Mouse (Mus musculus): ENCODE results near the gene 1700017B05Rik.
"Not testable (repeated sequence)": the region's sequence is repeated elsewhere in the genome, so short reads cannot be mapped to it uniquely, and the experiment has no call there.

Gene 1700017B05Rik

DNA sequence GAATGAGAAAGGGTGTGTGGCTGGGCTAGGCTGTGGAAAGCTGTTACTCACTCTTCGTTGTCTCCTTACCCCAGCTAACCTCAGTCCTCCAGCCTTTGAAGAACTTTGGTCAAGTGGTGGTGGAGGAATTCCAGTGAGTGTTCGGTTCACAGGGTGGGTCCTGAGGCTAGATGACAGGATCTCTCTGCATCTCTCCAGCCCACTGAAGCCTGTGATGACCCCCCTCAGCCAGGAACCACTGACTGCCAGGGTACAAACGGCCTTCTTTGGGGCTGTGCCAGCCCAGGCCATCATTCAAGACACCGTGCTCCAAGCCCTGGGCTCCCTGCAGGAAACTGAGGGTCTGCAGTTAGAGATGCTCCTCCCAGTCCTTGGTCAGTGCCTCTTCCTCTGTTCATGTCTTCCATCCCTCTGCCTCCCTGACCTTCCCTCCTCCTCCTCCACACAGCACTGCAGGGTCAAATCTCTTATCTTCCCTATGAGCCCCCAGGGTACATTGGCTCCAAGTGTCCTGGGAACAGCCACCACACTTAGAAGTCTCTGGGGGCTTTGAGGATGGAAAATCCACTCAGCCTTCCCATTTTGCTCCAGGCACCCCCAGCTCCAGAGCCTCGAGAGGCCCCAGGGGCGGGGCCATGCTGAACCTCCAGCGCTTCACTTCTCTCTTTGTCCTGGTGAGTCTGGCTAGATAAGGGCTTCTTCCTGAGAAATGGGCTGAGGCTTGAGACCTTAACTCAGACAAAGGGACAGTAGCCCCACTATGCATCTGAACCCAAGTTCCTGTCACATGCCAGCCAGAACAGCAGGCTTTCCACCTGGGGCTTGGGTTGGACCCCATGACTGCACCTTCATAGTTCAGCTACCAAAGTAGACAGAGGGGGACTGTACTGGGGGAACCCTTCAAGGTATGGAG, 14.1 kb downstream of the 1700017B05Rik start:
- no peak for DNase-seq (ENCODE audit: low spot score in 2 of 2)

DNA sequence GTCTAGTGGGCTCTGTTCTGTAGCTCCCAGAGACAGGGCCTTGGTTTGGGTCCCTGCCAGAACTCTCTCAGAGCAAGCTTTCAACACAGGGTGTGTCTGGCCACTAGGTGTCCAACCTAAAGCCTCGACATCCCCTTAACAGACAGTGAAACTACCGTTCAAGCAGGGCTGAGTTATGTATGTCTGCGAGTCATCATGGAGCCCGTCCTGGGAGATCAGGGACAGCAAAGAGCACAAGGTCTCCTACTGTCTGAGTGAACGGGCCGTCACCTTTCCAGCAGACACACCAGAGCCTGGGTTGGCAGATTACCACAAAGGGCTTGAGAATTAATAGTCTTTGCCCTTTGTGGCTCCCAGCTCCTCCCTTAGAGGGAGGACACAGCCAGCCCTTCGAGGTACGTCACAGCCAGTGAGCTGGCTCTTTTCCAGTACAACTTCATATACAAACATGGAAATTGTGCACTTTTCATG, 15.2 kb downstream of the 1700017B05Rik start:
- no peak for DNase-seq (ENCODE audit: low spot score in 2 of 2)

DNA sequence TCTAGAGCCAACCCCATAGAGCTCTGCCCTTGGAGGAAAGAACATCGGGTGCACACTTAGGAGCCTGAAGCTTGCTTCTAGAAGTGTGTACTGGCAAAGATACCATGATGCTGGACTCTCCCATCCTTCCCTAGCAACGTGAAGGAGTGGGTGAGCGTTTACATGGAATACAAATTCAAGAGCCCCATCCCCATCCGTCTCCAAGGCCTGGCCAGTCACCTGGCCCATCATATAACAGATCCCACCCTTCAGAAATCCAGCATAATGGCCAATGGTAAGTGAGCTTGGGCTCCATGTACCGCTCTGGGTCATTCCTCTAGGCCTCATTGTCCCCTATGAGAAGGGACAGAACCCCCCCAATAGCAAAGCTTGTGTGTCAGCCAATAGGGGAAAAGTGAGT, 15.9 kb downstream of the 1700017B05Rik start:
- no peak for DNase-seq (ENCODE audit: low spot score in 2 of 2)

DNA sequence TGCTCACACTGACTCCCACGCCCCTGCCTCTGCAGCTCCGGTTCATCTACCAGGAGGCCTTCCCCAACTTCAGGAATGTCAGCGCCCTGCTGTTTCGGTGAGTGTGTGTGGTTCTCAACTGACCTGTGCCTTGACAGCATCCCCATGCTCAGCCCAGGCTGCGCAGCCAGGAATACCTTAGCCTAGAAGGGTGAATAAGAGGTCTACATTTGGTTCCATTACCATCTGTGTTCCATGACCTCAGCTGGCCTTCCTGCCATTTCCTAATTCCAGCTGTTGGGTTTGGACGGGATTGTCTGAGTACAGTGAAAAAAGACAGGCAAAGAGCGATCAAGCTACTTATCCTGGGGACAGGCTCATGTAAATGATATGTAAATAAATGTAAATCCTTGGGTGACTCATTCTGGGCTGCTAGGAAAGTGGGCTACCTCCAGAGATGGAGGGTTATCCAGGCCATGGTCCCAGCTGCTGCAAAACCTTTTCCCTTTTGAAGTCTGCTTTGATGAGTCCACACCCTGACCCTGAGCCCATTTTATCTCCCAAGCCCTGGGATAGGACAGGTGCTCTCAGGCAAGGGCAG, 18.2 kb downstream of the 1700017B05Rik start:
- DNase-seq (ENCODE audit: low spot score in 2 of 2), result no peak

DNA sequence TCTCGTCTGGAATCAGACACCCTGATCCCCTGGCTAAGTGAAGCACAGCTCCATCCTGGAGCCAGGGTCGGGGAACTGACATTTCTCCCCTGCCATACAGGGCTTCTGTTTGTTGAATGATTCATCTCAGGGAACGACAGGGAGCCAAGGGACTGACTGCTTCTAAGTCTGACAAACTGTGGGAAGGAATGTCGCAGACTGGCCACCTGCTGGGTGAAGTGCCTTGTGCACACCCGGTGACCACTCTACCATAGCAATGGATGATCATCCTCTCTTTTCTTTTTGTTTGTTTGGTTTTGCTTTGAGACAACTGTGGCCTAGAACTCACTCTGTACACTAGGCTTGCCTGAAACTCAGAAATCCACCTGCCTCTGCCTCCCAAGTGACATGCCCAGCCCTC, 19.5 kb downstream of the 1700017B05Rik start:
- DNase-seq (ENCODE audit: low spot score in 2 of 2), result no peak

DNA sequence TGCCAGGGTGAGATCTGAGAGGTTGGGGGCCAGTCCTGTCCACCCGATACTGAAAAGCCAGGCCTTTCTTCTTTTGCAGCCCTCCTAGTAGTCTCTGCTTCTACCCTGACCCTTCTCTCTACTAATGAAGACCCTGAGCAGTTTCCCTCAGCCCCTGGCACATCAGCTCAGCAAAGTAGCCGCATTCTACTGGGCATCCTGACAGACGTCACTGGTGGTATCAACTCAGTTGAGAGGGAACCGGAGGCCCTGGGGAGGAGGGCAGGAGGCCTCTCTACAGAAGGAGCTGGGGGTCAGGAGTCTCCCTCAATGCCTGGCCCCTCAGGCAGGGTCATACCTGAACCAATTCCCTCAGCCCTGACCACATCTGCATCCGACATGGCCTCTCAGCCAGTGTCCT, 21.3 kb downstream of the 1700017B05Rik start:
- no peak for DNase-seq (ENCODE audit: low spot score in 2 of 2)

DNA sequence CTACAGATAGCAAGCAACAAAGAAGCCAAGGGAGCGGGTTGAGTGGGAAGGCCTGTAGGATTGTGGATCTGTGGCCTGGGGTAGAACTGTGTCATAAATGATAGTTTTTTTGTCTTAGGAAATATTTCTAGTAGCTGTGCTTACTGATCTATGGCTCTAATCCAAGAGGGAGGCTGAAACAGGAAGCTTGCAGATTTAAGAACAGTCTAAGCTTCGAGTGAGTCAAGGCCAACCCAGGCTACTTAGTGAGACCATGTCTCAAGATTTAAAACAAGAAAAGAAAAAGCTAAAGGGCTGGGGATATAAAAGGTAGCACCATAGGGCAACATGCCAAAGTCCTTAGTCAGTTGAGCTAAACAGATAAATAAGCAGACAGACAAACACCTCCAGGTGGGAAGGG, 24.2 kb downstream of the 1700017B05Rik start:
- no peak for DNase-seq (ENCODE audit: low spot score in 2 of 2)

DNA sequence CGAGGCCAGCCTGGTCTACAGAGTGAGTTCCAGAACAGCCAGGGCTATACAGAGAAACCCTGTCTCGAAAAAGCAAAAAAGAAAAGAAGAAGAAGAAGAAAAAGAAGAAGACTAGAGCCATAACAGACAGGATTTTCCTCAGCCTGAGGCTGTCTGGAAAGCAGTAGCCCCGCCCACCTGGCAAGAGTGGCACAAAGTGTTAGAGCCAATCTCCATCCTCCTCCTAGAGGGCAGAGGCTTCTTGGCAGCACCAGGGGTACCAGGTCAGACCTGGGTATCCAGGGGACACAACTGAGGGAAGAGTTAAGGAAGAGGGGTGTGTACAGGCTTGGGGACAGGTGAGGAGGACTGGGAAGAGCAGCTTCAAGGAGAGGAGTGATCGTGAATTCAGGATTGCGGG, 24.7 kb downstream of the 1700017B05Rik start:
- no peak for DNase-seq (ENCODE audit: low spot score in 2 of 2)

DNA sequence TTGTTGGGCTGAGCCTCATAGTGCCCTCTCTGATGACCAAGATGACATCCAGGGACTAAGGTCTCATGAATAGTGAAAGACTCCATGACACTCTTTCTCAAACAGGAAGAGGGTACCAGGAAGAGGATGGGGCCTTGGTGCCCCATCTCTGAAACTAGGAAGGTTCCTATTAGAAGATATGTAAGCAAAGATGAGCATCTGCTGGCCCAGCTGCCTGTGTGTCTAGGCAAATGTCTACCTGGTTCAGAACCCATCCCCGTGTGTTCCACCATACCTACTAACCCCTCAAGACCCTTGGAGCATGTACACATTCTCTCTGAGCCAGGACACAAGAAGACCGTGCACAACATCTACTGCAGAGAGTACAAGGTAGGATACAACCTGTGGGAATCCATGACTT, 26.2 kb downstream of the 1700017B05Rik start, which contains the start of gene Trcg1:
Gene Trcg1, plus strand, starts transcription at position 301 of the 400 bp plus-strand sequence.
- DNase-seq (ENCODE audit: low spot score in 2 of 2), result no peak

DNA sequence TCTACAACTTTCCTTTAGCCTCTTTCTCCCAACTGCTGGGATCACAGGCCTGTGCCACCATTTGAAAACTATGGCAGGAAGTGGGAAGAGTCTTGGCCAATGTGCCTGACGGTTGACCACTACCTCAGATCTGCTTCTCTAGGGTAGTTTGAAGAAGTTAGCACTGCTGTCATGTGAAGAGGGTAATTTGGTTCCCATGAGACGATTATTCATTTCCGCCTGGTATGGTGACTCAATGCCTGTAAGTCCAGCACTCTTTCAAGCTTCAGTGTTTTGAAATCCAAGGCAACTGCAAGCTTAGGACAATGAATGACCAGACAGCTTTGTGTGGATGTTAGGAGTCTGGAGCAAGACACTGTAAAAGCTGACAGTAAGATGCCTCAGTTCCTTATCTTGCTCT, 28.6 kb downstream of the 1700017B05Rik start:
- no peak for DNase-seq (ENCODE audit: low spot score in 2 of 2)

DNA sequence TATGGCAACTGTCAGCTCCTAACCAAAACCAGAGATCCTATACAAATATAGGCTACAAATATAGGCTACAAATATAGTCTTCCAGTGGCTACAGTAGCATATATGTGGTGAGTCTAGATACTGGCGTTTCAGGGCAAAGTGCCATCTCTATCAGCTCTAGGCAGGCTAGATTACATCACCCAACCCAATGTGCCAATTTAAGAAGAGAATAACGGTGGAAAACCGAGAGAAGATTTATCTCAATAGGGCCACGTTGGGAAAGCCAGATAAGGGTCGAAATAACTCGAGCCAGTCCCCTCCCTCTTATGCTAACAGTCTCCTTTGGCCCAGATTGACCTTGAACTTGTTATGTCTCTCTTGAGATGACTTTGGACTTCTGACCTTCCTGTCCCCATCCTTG, 29.3 kb downstream of the 1700017B05Rik start:
- no peak for DNase-seq (ENCODE audit: low spot score in 2 of 2)

DNA sequence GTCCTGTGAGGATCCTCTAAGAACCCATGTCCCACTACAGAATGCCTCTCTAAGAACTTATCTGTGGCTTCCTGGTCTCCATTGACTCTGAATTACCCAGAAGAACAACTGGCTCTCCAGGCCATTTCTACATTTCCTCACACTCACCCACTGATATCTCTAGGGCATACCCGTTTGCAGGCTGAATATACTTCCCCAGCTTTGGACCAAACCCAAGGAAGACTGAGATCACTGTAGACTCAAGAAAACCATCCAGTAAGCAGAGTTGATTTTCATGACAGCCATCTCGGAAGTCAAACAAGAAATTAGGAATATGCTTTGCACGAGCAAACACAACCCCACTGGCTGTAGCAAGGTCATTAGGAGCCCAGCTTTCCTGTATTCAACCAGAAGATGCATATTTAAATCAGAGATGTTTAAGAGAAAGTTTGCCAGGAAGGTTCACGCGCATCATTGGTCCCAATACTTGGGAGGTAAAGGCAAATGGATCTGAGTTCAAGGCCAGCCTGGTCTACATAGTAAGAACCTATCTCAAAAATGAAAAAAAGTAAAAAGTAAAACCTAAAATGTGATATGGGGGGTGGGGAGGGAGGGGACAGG, 30.0 kb downstream of the 1700017B05Rik start:
- DNase-seq (ENCODE audit: low spot score in 2 of 2), result no peak

DNA sequence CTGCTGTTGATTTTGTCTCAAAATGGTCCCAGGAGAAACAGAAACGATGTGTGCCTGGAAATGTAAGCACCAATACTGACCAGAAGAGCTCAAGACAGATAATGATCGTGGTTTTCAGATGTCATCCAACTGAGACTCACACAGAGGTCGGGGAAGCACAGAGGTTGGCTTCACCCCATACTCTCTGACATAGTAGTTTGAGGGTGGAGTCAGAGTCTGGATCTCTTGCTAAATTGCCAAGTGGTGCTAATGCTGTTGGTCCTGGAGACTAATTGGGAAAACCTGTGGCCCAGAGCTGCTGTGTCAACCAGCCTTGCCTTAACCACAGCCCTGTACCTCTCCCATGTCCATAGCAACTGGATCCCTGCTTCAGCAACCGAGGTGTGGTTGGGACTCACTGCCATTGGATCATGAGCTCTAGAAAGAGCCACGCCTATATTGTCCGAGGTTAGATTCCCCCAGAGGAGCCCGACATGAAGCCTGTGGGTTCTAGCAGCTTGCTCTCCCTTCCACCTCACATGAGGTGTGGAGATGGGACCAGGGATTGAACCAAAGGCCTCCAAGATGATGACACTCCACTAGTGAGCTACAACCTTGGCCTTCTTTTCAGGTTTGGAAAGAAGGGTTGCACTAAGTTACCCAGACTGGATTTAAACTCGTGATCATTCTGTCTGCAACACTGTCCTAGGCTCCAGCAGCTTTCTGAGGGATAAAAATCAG, 30.7 kb downstream of the 1700017B05Rik start:
- no peak for DNase-seq (ENCODE audit: low spot score in 2 of 2)

DNA sequence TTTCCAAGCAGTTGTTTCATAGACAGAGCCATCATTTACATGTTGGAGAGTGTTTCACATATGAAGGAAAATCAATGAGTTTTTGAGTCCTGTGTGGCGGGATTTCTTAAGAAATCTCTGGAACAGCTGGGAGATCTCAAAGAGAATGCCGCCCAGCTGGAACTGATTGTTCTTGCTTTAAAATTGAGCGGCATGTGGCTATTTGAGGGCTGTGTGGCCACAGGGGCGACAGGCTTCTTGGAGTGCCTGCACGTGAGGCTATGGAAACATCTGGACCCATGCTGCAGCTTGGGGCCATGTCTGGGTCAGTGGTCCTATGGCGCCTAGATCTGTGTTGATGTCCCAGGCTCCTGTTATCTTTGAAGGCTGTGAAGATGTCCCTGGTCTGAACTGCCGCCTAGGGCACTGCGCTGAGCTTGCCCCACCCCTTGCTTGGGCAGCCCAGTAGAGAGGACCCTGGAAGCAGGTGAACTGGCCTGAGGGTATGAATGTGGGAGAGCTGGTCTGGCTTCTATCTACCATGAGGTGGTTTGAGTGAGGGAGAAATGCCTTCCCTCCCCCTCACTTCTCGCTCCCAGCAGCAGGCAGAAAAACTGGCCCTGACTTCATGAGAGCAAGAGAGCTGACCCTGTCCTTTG, 32.1 kb downstream of the 1700017B05Rik start:
- no peak for DNase-seq (ENCODE audit: low spot score in 2 of 2)

DNA sequence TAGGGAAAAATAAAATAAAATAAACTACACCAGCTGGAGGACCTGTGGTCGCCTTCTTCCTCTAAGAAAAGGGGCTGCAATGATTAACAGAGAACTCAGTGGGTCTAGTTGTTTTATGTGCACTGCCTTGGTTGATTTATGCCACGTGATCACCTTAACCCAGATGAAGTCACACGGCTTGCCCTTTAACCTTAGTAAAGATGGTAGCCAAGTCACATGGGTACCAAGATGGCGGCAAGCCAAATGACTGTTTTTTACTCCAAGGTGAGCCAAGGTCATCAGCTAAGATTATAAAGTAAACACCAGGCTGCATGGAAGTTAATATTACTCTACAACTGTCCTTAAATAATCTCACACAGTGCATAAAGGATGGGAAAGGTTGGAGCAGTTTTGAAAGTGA, 32.7 kb downstream of the 1700017B05Rik start:
- DNase-seq (ENCODE audit: low spot score in 2 of 2), result no peak

DNA sequence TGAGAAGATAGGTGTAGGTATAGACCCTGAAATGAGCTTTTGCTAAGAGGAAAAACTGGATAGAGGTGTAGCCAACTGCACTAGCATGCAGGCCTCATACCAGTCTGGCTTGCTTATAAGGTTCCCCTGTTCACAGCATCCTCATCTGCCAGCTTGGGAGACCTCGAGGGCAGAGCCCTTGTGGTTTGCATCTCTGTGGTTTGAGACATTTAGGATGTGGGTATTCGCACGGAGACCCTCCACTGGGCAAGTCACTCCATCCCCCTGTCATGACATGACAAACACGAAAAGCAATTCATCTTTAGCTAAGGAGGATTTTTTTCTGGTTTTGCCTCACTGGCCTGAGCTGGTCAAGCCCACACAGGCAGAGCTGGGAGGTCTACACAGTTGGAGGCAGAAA, 34.2 kb downstream of the 1700017B05Rik start:
- no peak for DNase-seq (ENCODE audit: low spot score in 2 of 2)

DNA sequence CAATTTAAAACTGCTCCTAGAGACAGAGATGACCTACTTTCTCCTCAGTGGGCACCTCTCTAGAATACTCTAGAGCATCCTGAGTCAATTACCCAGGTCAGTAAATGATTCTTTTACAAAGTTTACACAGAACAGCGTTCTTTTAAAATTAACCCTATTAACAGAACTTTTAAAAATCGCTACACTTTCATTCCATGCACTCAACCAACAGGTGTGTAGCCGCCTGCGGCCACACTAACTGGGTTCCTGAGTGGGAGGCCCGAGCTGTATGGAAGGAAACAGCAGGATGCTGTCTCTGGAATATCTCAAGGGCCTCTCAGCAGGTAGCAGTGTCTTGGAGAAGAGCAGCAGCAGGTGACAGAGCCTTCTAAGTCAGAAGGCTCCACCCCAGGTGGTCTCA, 35.2 kb downstream of the 1700017B05Rik start:
- no peak for DNase-seq (ENCODE audit: low spot score in 2 of 2)

DNA sequence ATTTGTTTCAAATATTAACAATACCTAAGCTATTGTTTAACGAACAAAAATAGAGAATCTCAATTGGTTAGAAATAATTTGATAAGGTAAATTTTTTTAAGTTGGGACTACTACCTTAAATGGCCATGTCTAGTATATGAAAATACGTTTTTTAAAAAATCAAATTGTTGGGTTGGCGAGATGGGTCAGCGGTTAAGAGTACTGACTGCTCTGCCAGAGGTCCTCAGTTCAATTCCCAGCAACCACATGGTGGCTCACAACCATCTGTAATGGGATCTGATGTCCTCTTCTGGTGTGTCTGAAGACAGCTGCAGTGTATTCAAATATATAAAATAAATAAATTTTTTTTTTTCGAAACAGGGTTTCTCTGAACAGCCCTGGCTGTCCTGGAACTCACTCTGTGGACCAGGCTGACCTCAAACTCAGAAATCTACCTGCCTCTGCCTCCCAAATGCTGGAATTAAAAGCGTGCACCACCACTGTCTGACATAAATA, 35.7 kb downstream of the 1700017B05Rik start:
- DNase-seq (ENCODE audit: low spot score in 2 of 2), result not testable (repeated sequence)

DNA sequence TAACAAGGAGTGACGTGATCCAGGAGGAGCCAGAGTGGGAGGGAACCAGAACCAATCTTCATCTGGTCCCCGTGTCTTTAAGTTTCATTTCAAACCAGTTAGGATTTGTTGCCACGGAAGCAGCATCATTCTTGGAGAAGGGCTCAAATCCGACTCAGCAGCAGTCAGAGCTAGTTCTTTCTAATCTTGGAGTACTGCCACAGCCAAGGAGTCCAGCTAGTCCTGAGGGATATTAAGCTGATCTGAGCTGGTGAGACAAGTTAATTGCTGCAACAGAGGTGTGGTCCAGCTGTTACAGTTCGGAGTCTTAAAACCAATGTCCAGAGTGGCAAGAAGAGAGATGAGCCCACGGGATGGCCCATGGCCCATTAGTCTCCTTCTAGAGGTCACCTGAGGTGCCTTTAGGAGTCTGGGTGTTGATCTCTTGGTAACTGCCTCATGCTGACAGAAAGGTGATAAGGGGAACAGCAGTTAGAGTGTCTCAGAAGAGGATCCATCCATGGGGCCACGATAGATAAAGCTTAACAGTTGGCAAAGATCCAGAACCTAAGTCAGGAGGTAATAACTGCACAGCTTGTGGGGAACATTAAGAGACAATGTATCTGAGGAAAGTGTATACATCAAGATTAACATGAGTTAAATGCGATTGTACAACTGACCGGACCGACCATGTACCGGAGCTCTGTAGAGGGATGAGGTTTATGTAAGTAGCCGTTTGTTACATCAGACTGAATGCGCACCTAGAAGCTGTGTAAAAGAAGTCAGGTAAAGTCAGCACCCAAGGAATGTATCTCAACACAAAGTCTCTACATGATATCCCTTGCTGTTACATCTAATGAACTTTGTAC, 36.4 kb downstream of the 1700017B05Rik start:
- DNase-seq (ENCODE audit: low spot score in 2 of 2), result no peak

DNA sequence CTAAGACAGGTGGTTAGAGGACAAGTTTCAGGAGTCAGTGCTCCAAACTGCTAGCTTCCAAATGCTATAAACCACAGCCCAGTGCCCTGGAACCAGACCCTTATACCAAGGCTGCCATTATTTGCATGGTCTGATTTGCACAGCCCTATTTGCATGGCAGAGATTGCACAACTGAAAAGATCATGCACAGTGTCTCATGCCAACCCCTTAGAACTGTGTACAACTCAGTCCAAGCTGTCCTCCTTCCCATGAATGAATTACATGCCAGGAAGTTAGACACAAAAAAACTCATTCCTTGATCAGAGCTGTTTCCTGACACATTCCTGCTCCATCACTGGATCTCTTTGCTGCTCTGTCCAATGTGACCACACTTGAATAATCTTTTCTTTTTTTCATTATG, 39.1 kb downstream of the 1700017B05Rik start:
- DNase-seq (ENCODE audit: low spot score in 2 of 2), result no peak

All from spleen, postnatal 14 days (tissue).